Mouse (Mus musculus): ENCODE data around the gene Xcl1. TPM values are rescaled to one million over a fixed set of nuclear protein-coding genes. Genes with fewer than 3 reads are reported as not detected.
A peak's percentile ranks its signal among the peaks of the same experiment; 100 is the strongest.

Xcl1 gene
- polyA plus RNA-seq, 1 experiment from 2014 or later, result not detected

GRCm38 (mm10) chr1:164956725-164957399 lies 21.5 kb upstream of the Xcl1 start:
- H3K9me3 ChIP-seq, result no peaks in the 10 kb centered on the region
- no peak for ATAC-seq (ENCODE audit: low FRiP score, low read depth)
- no peaks in the 10 kb centered on the region for H3K36me3 ChIP-seq
- H3K27me3 ChIP-seq, result no peaks in the 10 kb centered on the region
- H3K4me3 ChIP-seq, result no peak overlapping the region
- no peak overlapping the region for H3K4me2 ChIP-seq
- 90% methylated on average over 3 of the region's 3 CpGs for WGBS
- no peak overlapping the region for H3K27ac ChIP-seq (replicated peaks)
- no peaks in the 10 kb centered on the region for H3K4me1 ChIP-seq (replicated peaks)
- H3K9ac ChIP-seq, result no peak overlapping the region

GRCm38 (mm10) chr1:164955452-164956196 lies 20.3 kb upstream of the Xcl1 start:
- Histone ChIP-seq H3K9me3 (no peaks in the 10 kb centered on the region), H3K9ac (no peak overlapping the region), H3K36me3 (no peaks in the 10 kb centered on the region), H3K4me2 (no peak overlapping the region), H3K27ac (replicated peaks) (no peak overlapping the region), H3K4me3 (no peak overlapping the region), H3K27me3 (no peaks in the 10 kb centered on the region), H3K4me1 (replicated peaks) (no peaks in the 10 kb centered on the region)
- WGBS, result 72% methylated on average over 7 of the region's 7 CpGs
- ATAC-seq (ENCODE audit: low FRiP score, low read depth), result no peak

DNA sequence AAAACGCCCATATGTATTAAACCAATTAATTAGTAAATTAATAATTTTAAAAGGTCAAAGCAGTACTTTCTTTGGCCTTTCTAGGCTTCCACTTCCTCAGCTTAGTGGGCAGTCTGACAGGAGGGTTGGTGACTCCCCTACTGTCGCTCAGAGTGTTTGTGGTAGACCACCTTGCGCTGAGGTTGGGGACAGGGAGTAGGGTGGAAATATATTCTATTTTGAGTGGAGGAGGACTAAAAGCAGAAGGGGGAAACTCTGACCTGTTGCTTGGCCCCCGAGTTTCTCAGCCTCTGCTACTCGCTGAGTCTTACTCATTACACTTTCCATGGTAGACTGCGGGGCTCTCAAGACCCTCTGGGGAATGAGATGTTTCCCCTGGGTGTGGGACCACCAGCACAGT lies 18.2 kb upstream of the Xcl1 start:
- WGBS, result 93% methylated on average over 6 of the region's 6 CpGs
- H3K4me2 ChIP-seq, result no peak overlapping the region
- ATAC-seq (ENCODE audit: low FRiP score, low read depth), result no peak

DNA sequence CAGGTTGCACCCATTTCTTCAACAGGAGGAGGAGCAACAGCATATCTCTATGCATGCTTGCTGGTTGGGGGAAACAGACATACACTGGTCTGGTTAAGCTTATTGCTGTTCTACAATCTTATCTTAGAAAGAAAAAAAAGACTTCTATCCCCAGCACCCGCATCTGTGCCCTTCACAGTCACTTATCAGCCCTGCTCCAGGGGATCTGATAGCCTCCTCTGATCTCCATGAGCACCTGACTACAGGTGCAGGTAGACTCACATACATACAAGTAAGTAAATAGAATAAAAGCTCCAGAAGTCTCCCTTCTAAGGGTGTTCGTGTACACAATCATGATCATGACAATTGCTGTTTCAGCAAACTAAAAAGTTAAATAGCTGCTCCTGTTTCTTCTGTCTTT lies 733 bp upstream of the Xcl1 start:
- ATAC-seq (ENCODE audit: low FRiP score, low read depth), result no peak
- H3K4me3 ChIP-seq, result no peak overlapping the region
- H3K27me3 ChIP-seq, result no peaks in the 10 kb centered on the region
- H3K9ac ChIP-seq, result no peak overlapping the region
- no peaks in the 10 kb centered on the region for H3K4me1 ChIP-seq (replicated peaks)
- H3K36me3 ChIP-seq, result no peaks in the 10 kb centered on the region
- 82% methylated on average over 2 of the region's 2 CpGs for WGBS
- no peak overlapping the region for H3K27ac ChIP-seq (replicated peaks)
- no peak overlapping the region for H3K4me2 ChIP-seq
- no peaks in the 10 kb centered on the region for H3K9me3 ChIP-seq

More for the DNA sequence above, 18.2 kb upstream of the Xcl1 start:
- Histone ChIP-seq H3K9ac (no peak overlapping the region), H3K36me3 (no peaks in the 10 kb centered on the region), H3K27me3 (no peaks in the 10 kb centered on the region), H3K27ac (replicated peaks) (no peak overlapping the region), H3K9me3 (no peaks in the 10 kb centered on the region), H3K4me3 (no peak overlapping the region), H3K4me1 (replicated peaks) (no peaks in the 10 kb centered on the region)

DNA sequence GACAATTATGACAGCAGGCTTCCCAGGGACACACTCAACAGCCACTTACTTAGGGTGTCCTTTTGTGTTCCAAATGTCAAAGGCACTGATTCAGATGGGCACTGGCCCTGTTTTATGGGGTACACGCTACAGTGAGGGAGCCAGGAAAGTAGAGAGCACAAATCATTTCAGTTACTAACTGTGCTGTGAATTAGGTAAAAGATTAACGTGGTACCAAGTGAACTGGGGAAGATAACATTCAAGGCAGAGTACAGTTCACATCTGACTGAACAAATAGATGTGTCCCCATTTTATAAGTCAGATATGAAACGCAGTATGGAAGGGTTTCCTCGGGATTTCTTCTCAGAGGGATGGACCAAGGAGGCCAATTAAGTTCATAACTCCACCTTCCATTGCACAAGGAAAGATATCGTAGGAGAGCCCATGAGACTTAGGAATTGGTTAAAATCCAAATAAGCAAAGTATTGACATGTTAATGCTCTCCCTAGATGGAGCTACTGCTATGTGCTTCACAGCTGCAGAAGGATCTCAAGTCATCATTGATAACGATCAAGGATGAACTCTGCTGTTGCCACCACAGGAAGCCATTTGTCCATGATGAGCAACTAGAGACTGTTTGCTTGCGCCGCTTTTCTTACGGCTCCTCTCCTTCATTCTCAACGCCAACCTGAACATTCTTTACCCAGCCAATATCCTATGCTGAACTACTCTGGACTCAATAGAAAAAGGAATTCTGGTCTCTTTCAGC lies 1.7 kb downstream of the Xcl1 start:
- no peak for ATAC-seq (ENCODE audit: low FRiP score, low read depth)
- Histone ChIP-seq H3K36me3 (no peaks in the 10 kb centered on the region), H3K9ac (no peak overlapping the region), H3K27ac (replicated peaks) (no peak overlapping the region), H3K4me3 (no peak overlapping the region), H3K4me2 (no peak overlapping the region), H3K27me3 (no peaks in the 10 kb centered on the region), H3K4me1 (replicated peaks) (no peaks in the 10 kb centered on the region), H3K9me3 (no peaks in the 10 kb centered on the region)
- 85% methylated on average over 10 of the region's 10 CpGs for WGBS

DNA sequence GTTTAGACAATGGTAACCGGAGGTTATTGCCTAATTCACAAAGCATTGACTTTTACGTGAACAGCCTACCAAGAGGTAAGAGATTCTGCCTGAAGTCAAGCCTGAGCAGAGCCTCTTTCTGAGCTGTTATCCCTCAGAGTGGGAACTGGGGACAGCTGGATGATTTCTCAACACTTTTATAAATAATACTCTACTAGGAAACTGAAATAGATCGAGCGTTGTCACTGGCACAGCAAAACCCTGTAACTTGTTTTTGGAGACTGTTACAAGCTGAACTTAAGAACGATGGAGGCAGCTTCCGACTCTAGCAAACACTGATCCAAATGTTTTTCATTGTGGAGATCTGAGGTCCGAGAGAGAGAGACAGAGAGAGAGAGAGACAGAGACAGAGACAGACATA lies 4.2 kb downstream of the Xcl1 start:
- Histone ChIP-seq H3K36me3 (no peaks in the 10 kb centered on the region), H3K9me3 (no peaks in the 10 kb centered on the region), H3K9ac (no peak overlapping the region), H3K4me3 (no peak overlapping the region), H3K4me1 (replicated peaks) (no peaks in the 10 kb centered on the region), H3K27me3 (no peaks in the 10 kb centered on the region), H3K27ac (replicated peaks) (no peak overlapping the region), H3K4me2 (no peak overlapping the region)
- ATAC-seq (ENCODE audit: low FRiP score, low read depth), result no peak
- 94% methylated on average over 7 of the region's 7 CpGs for WGBS

GRCm38 (mm10) chr1:164930006-164930405 lies 5.3 kb downstream of the Xcl1 start:
- ATAC-seq (ENCODE audit: low FRiP score, low read depth), result no peak
- H3K9me3 ChIP-seq, result no peaks in the 10 kb centered on the region
- no peaks in the 10 kb centered on the region for H3K27me3 ChIP-seq
- no peak overlapping the region for H3K4me2 ChIP-seq
- no peak overlapping the region for H3K4me3 ChIP-seq
- H3K9ac ChIP-seq, result no peak overlapping the region
- no peaks in the 10 kb centered on the region for H3K4me1 ChIP-seq (replicated peaks)
- H3K27ac ChIP-seq (replicated peaks), result no peak overlapping the region
- 81% methylated on average over 3 of the region's 3 CpGs for WGBS
- no peaks in the 10 kb centered on the region for H3K36me3 ChIP-seq

GRCm38 (mm10) chr1:164926534-164927160 lies 8.7 kb downstream of the Xcl1 start:
- Histone ChIP-seq H3K9me3 (no peaks in the 10 kb centered on the region), H3K4me3 (no peak overlapping the region), H3K36me3 (no peaks in the 10 kb centered on the region), H3K4me1 (replicated peaks) (no peaks in the 10 kb centered on the region), H3K9ac (no peak overlapping the region), H3K27me3 (no peaks in the 10 kb centered on the region), H3K27ac (replicated peaks) (no peak overlapping the region), H3K4me2 (no peak overlapping the region)
- WGBS, result 47% methylated on average over 3 of the region's 3 CpGs
- ATAC-seq (ENCODE audit: low FRiP score, low read depth), result no peak

GRCm38 (mm10) chr1:164905047-164905446 lies 30.3 kb downstream of the Xcl1 start:
- 52% methylated on average over 4 of the region's 4 CpGs for WGBS
- H3K36me3 ChIP-seq, result no peaks in the 10 kb centered on the region
- no peak overlapping the region for H3K27ac ChIP-seq (replicated peaks)
- H3K4me2 ChIP-seq, result no peak overlapping the region
- H3K27me3 ChIP-seq, result no peaks in the 10 kb centered on the region
- ATAC-seq (ENCODE audit: low FRiP score, low read depth), result peak; percentile 68; the same call in 1 of the 2 replicates
- H3K4me1 ChIP-seq (replicated peaks), result no peaks in the 10 kb centered on the region
- H3K4me3 ChIP-seq, result no peak overlapping the region
- H3K9ac ChIP-seq, result no peak overlapping the region
- H3K9me3 ChIP-seq, result no peaks in the 10 kb centered on the region

DNA sequence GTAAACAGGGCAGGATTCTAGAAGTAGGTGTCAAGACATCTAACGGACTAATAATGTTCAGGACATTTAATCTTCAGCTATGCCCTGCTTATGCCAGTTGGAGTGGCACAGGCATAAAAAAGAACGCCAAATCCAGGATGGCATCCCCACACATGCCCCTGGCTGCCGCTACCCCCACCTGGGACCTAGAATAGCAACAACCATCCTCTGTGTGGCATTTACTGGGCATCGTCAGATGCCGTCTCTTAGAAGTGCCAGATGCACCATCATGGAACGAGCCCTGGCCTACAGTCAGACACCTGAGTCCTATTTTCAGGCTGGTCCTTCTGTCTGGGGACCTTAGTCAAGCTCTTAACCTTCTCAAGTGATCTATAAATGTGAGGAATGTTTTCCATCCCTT lies 34.6 kb downstream of the Xcl1 start:
- Histone ChIP-seq H3K36me3 (no peaks in the 10 kb centered on the region), H3K4me3 (no peak overlapping the region), H3K27ac (replicated peaks) (no peak overlapping the region), H3K4me1 (replicated peaks) (peaks cover 31% of the 10 kb centered on the region), H3K27me3 (no peaks in the 10 kb centered on the region), H3K4me2 (no peak overlapping the region), H3K9ac (no peak overlapping the region), H3K9me3 (no peaks in the 10 kb centered on the region)
- 82% methylated on average over 6 of the region's 6 CpGs for WGBS
- ATAC-seq (ENCODE audit: low FRiP score, low read depth), result no peak

DNA sequence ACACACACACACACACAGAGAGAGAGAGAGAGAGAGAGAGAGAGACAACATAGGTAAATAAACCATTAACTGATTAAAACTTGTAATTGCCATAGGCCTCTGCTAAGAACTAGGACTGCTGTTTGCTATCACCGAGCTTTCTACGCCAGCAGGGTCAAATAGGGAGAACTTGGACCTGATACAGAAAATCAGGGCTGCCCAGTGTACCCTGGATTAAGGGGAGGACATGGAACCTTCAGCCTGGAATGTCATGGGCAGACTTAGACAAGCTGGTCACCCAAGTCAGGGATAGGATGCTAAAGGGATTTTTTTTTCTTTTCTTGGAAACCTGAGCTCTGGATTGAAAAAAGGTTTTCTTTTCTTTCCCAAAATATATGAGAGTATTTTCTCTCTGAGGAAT lies 35.1 kb downstream of the Xcl1 start:
- Histone ChIP-seq H3K27ac (replicated peaks) (no peak overlapping the region), H3K9ac (no peak overlapping the region), H3K36me3 (no peaks in the 10 kb centered on the region), H3K9me3 (no peaks in the 10 kb centered on the region), H3K4me1 (replicated peaks) (peaks cover 31% of the 10 kb centered on the region), H3K4me2 (no peak overlapping the region), H3K4me3 (no peak overlapping the region), H3K27me3 (no peaks in the 10 kb centered on the region)
- WGBS, result 73% methylated on average over 2 of the region's 2 CpGs
- no peak for ATAC-seq (ENCODE audit: low FRiP score, low read depth)

GRCm38 (mm10) chr1:164899506-164899905 lies 35.8 kb downstream of the Xcl1 start:
- no peaks in the 10 kb centered on the region for H3K27me3 ChIP-seq
- peak overlapping the region; percentile 90 for H3K4me2 ChIP-seq
- no peak for ATAC-seq (ENCODE audit: low FRiP score, low read depth)
- H3K36me3 ChIP-seq, result no peaks in the 10 kb centered on the region
- H3K9me3 ChIP-seq, result no peaks in the 10 kb centered on the region
- 24% methylated on average over 7 of the region's 7 CpGs for WGBS
- H3K4me1 ChIP-seq (replicated peaks), result peaks cover 31% of the 10 kb centered on the region
- peak overlapping the region; percentile 56 for H3K4me3 ChIP-seq
- H3K9ac ChIP-seq, result peak overlapping the region; percentile 76
- peak overlapping the region; percentile 97 for H3K27ac ChIP-seq (replicated peaks)
